Mouse (Mus musculus) MEL (cell line): ENCODE results near the gene Vps8. TPM values are rescaled to one million over a fixed set of nuclear protein-coding genes. Genes with fewer than 3 reads are reported as not detected.

Source experiments
- DNase-seq: peaks from one replicate; pipeline ENCODE4 v3.0.0; 2011; ENCODE audit warnings: low read depth, low spot score
- H3K27ac ChIP-seq: 2 replicates; pipeline ENCODE4 v1.5.1; 2012; ENCODE audit warnings: low read depth, mild to moderate bottlenecking, control low read depth, low read length, moderate library complexity; ENCODE audit not compliant: control insufficient read depth
- H3K27me3 ChIP-seq, 2 experiments: fragments of 150-350 bp in 1 of 2; sonication (generic) in 1 of 2; 2 replicates each; pipeline ENCODE4 v1.6.1; 2012; ENCODE audit warnings: low read length in 2 of 2, mild to moderate bottlenecking in 2 of 2, improper control_type of control experiment in 1 of 2, moderate library complexity in 1 of 2; ENCODE audit not compliant: insufficient read depth in 2 of 2, control insufficient read depth in 1 of 2
- H3K36me3 ChIP-seq, 2 experiments: 2 replicates each; pipeline ENCODE4 v1.6.1; 2012 to 2014; ENCODE audit warnings: low read length in 2 of 2, improper control_type of control experiment in 1 of 2, inconsistent platforms in 1 of 2, mild to moderate bottlenecking in 1 of 2; ENCODE audit not compliant: insufficient read depth in 2 of 2, control insufficient read depth in 1 of 2
- H3K4me1 ChIP-seq, 2 experiments: fragments of 150-350 bp in 1 of 2; sonication (generic) in 1 of 2; 2 replicates each; pipeline ENCODE4 v1.6.1; 2012; ENCODE audit warnings: low read length in 2 of 2, improper control_type of control experiment in 1 of 2, mild to moderate bottlenecking in 1 of 2; ENCODE audit not compliant: insufficient read depth in 2 of 2, control insufficient read depth in 1 of 2
- H3K4me3 ChIP-seq, 2 experiments: fragments of 150-350 bp in 1 of 2; sonication (generic) in 1 of 2; 2 replicates each; pipeline ENCODE4 v1.5.1; 2012; ENCODE audit warnings: low read depth in 2 of 2, low read length in 2 of 2, mild to moderate bottlenecking in 2 of 2, moderate library complexity in 2 of 2, control low read depth in 1 of 2, improper control_type of control experiment in 1 of 2; ENCODE audit not compliant: control insufficient read depth in 1 of 2, insufficient read depth in 1 of 2
- H3K79me2 ChIP-seq: 2 replicates; pipeline ENCODE4 v1.6.1; 2012; ENCODE audit warnings: mild to moderate bottlenecking, low read length, moderate library complexity; ENCODE audit not compliant: control insufficient read depth, poor library complexity, insufficient read depth
- H3K9ac ChIP-seq: 2 replicates; pipeline ENCODE4 v1.6.1; 2012; ENCODE audit warnings: low read depth, mild to moderate bottlenecking, control low read depth, low read length, moderate library complexity; ENCODE audit not compliant: control insufficient read depth, poor library complexity, severe bottlenecking
- H3K9me3 ChIP-seq: fragments of 150-350 bp; sonication (generic); replicated peaks from 2 replicates; pipeline ENCODE4 v1.6.1; 2012; ENCODE audit warnings: mild to moderate bottlenecking, low read length, improper control_type of control experiment, moderate library complexity; ENCODE audit not compliant: insufficient read depth
- BHLHE40 ChIP-seq: IDR thresholded peaks from 2 replicates; pipeline ENCODE4 v1.6.1; 2012; ENCODE audit warnings: low read depth, mild to moderate bottlenecking, inconsistent platforms, low read length, improper control_type of control experiment, borderline replicate concordance
- E2F4 ChIP-seq: IDR thresholded peaks from 2 replicates; pipeline ENCODE4 v1.6.1; 2011; ENCODE audit warnings: low read depth, low read length, improper control_type of control experiment, borderline replicate concordance
- ETS1 ChIP-seq: IDR thresholded peaks from 2 replicates; pipeline ENCODE4 v1.6.1; 2012; ENCODE audit warnings: low read depth, mild to moderate bottlenecking, inconsistent platforms, low read length, improper control_type of control experiment, moderate library complexity
- GATA1 ChIP-seq: IDR thresholded peaks from 2 replicates; pipeline ENCODE4 v1.6.1; 2011; ENCODE audit warnings: low read depth, low read length, improper control_type of control experiment
- HCFC1 ChIP-seq: IDR thresholded peaks from 2 replicates; pipeline ENCODE4 v1.6.1; 2012; ENCODE audit warnings: low read depth, mild to moderate bottlenecking, inconsistent platforms, low read length, improper control_type of control experiment, moderate library complexity
- JUND ChIP-seq: IDR thresholded peaks from 2 replicates; pipeline ENCODE4 v1.6.1; 2011; ENCODE audit warnings: low read depth, mild to moderate bottlenecking, improper control_type of control experiment, low read length
- KAT2A ChIP-seq: conservative IDR thresholded peaks from 2 replicates; pipeline ENCODE4 v1.6.1; 2012; ENCODE audit warnings: low read depth, low read length, improper control_type of control experiment, inconsistent platforms
- MAFK ChIP-seq: IDR thresholded peaks from 2 replicates; pipeline ENCODE4 v1.6.1; 2011; ENCODE audit warnings: low read depth, mild to moderate bottlenecking, low read length, improper control_type of control experiment, borderline replicate concordance
- MAX ChIP-seq: IDR thresholded peaks from 2 replicates; pipeline ENCODE4 v1.6.1; 2011; ENCODE audit warnings: low read length, improper control_type of control experiment
- MEF2A ChIP-seq: IDR thresholded peaks from 2 replicates; pipeline ENCODE4 v1.6.1; 2014; ENCODE audit warnings: low read depth, mild to moderate bottlenecking, inconsistent platforms, low read length, improper control_type of control experiment; ENCODE audit not compliant: poor library complexity, insufficient replicate concordance, severe bottlenecking; ENCODE audit errors: extremely low read depth
- MYB ChIP-seq: IDR thresholded peaks from 2 replicates; pipeline ENCODE4 v1.6.1; 2011; ENCODE audit warnings: mild to moderate bottlenecking, low read depth, low read length, improper control_type of control experiment
- MYC ChIP-seq: IDR thresholded peaks from 2 replicates; pipeline ENCODE4 v1.6.1; 2011; ENCODE audit warnings: low read depth, mild to moderate bottlenecking, low read length, improper control_type of control experiment, moderate library complexity
- NELFE ChIP-seq: IDR thresholded peaks from 2 replicates; pipeline ENCODE4 v1.6.1; 2011; ENCODE audit warnings: low read depth, low read length, improper control_type of control experiment
- NRF1 ChIP-seq: IDR thresholded peaks from 2 replicates; pipeline ENCODE4 v1.6.1; 2014; ENCODE audit warnings: low read depth, mild to moderate bottlenecking, inconsistent platforms, low read length, improper control_type of control experiment, moderate library complexity; ENCODE audit not compliant: poor library complexity, insufficient read depth, severe bottlenecking
- POLR2AphosphoS5 ChIP-seq: IDR thresholded peaks from 2 replicates; pipeline ENCODE4 v1.6.1; 2012; ENCODE audit warnings: low read depth, borderline replicate concordance, mild to moderate bottlenecking, inconsistent platforms, low read length, moderate library complexity, mixed read lengths
- SIN3A ChIP-seq: IDR thresholded peaks from 2 replicates; pipeline ENCODE4 v1.6.1; 2012; ENCODE audit warnings: low read length, improper control_type of control experiment, inconsistent platforms
- SMC3 ChIP-seq: IDR thresholded peaks from 2 replicates; pipeline ENCODE4 v1.6.1; 2011; ENCODE audit warnings: low read depth, low read length, improper control_type of control experiment
- TAL1 ChIP-seq: IDR thresholded peaks from 2 replicates; pipeline ENCODE4 v1.6.1; 2012; ENCODE audit warnings: mild to moderate bottlenecking, inconsistent platforms, low read length, moderate library complexity, mixed read lengths
- TCF12 ChIP-seq: IDR thresholded peaks from 2 replicates; pipeline ENCODE4 v1.6.1; 2014; ENCODE audit warnings: low read depth, mild to moderate bottlenecking, inconsistent platforms, low read length, improper control_type of control experiment, moderate library complexity
- UBTF ChIP-seq: IDR thresholded peaks from 2 replicates; pipeline ENCODE4 v1.6.1; 2012; ENCODE audit warnings: low read depth, mild to moderate bottlenecking, inconsistent platforms, low read length, improper control_type of control experiment, moderate library complexity, borderline replicate concordance; ENCODE audit not compliant: insufficient read depth
- USF1 ChIP-seq: IDR thresholded peaks from 2 replicates; pipeline ENCODE4 v1.6.1; 2014; ENCODE audit warnings: low read depth, mild to moderate bottlenecking, inconsistent platforms, low read length, improper control_type of control experiment, moderate library complexity
- USF2 ChIP-seq, 2 experiments: IDR thresholded peaks; 2 replicates each; pipeline ENCODE4 v1.6.1; 2011 to 2012; ENCODE audit warnings: improper control_type of control experiment in 2 of 2, low read length in 2 of 2, borderline replicate concordance in 1 of 2, inconsistent platforms in 1 of 2, low read depth in 1 of 2, mild to moderate bottlenecking in 1 of 2; ENCODE audit not compliant: insufficient read depth in 1 of 2
- ZC3H11A ChIP-seq: IDR thresholded peaks from 2 replicates; pipeline ENCODE4 v1.6.1; 2012; ENCODE audit warnings: low read depth, mild to moderate bottlenecking, inconsistent platforms, low read length, improper control_type of control experiment
- ZKSCAN1 ChIP-seq: IDR thresholded peaks from 2 replicates; pipeline ENCODE4 v1.6.1; 2012; ENCODE audit warnings: low read depth, mild to moderate bottlenecking, inconsistent platforms, low read length, improper control_type of control experiment, moderate library complexity
- polyA plus RNA-seq, 2 experiments: library from polyadenylated mRNA; stranded (reverse) in 1 of 2; unstranded in 1 of 2; fragments of >175 nt in 1 of 2; fragments of >200 nt in 1 of 2; gene quantifications; 2 replicates each; pipeline versions ENCODE4 v1.2.1 to v1.2.4; 2012; ENCODE audit warnings: low replicate concordance in 2 of 2, low read depth in 1 of 2; ENCODE audit not compliant: insufficient read length in 2 of 2, insufficient read depth in 1 of 2, missing spikeins in 1 of 2
- total RNA-seq: library from RNA; depleted of rRNA; stranded (reverse); fragments of 300-350 nt; gene quantifications from 2 replicates; pipeline ENCODE4 v1.2.3, GENCODE M21; 2012

Vps8 gene
- total and polyA plus RNA-seq, 3 experiments: 10.5 to 14.0 TPM; not detected in 1

DNA sequence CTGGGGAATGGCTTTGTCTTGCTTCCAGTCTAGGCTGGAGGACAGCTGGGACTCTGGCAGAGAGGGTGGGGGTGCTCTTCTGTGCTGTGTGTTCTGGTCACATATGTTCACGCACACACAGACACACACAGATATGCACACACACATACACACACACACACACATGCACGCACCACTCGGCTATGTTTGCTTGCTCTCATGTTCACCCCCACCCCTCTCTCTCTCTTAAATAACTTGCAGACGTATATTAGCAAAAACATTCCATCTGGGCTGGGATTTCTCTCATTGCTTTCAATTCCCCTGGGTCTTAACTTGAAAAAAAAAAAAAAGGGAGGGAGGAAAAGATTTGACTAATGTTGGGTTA lies 45.3 kb upstream of the Vps8 start:
- Histone ChIP-seq H3K36me3 (no peaks in the 10 kb centered on the region; a peak in 2 of 4 replicates), H3K27ac (no peak overlapping the region), H3K27me3 (no peaks in the 10 kb centered on the region), H3K9ac (no peak overlapping the region), H3K4me3 (no peak overlapping the region), H3K9me3 (no peaks in the 10 kb centered on the region), H3K79me2 (no peaks in the 10 kb centered on the region), H3K4me1 (peaks cover 0 to 4% of the 10 kb centered on the region in 2 experiments; a peak in 1 of 4 replicates)
- DNase-seq: no peak
- TF ChIP-seq TCF12 (no peak), MYC (no peak), USF2 (IDR thresholded peaks at IDR 0.05; ENCODE audit: borderline replicate concordance in 1 of 2, insufficient read depth in 1 of 2, low read depth in 1 of 2, low read length in 2 of 2) (no peak), TAL1 (no peak), MAFK (no peak), SIN3A (no peak), SMC3 (no peak), NELFE (no peak), KAT2A (no peak), USF1 (no peak), UBTF (no peak), JUND (no peak), MEF2A (no peak), E2F4 (no peak), MYB (no peak), GATA1 (no peak), ZKSCAN1 (no peak), HCFC1 (no peak), NRF1 (no peak), ETS1 (no peak)

DNA sequence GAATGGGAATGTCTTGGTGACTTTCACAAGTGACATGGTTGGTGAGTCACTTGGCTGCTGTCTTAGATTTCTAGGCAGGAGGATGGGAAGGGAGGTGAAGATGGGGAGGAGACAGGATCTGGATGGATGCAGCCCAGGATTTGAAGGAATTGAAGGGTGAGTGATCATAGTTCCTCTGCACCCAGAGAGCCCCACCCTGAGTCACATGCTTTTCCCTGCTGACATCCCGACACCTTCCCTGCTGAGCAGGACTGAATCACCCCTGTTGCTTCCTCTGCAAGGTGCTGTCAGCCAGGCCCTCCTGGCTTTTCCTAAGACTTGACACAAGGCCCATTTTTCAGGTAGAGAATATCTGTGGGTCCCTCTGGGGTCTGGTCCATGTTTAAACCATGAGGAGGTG lies 41.4 kb upstream of the Vps8 start:
- Histone ChIP-seq H3K36me3 (no peaks in the 10 kb centered on the region; a peak in 2 of 4 replicates), H3K27me3 (no peaks in the 10 kb centered on the region), H3K79me2 (no peaks in the 10 kb centered on the region), H3K4me3 (no peak overlapping the region), H3K9ac (no peak overlapping the region), H3K27ac (no peak overlapping the region), H3K9me3 (no peaks in the 10 kb centered on the region), H3K4me1 (peaks cover 0 to 4% of the 10 kb centered on the region in 2 experiments; a peak in 1 of 4 replicates)
- no peak for TF ChIP-seq GATA1
- TF ChIP-seq BHLHE40: no peak
- TF ChIP-seq USF2 (IDR thresholded peaks at IDR 0.05; ENCODE audit: borderline replicate concordance in 1 of 2, insufficient read depth in 1 of 2, low read depth in 1 of 2, low read length in 2 of 2): no peak
- no peak for TF ChIP-seq MAX
- TF ChIP-seq USF1: no peak
- TF ChIP-seq ZKSCAN1: no peak
- TF ChIP-seq TCF12: no peak
- TF ChIP-seq POLR2AphosphoS5: no peak
- no peak for TF ChIP-seq ZC3H11A
- no peak for DNase-seq
